ENCODE assay signal across 8 mouse cellular contexts in the genomic region with DNA sequence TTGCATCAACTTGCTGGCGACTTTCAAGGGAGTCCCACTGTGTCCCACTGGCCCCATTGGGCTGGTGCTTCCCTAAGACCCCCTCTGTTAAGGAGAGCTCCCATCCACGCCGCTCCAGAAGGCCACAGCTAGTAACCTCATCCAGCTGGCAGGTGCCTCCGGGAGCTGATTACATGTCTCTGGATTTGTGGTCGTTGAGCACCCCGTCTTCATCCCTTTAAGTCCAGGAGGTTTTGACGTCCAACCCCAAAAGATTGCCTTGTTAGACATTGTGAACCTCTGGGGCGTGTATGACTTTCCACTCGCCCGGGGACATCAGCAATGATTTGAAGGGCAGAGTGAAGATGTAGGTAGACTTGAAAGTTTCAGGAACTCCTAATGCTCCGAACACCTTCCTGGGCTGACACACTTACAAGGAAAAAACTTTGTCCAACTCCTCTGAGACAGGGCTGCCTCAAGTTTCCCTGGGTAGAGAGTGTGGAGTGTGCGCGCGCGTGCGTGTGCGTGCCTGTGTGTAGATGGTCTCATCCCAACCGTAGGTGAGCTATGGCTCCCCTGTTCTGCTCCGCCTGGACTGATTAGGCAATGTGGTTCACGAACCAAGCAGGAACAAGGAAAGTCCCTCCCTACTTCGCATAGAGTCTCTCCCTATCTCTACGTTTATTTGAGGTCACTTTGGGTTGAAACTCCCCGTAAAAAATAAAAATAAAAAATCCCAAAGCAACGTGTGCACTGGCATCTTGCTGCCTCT. TPM values are rescaled to one million over a fixed set of nuclear protein-coding genes. Genes with fewer than 3 reads are reported as not detected.
DNase-seq lines count a peak whose midpoint lies in the region; ATAC-seq lines count a peak whose summit lies in the region.

No protein-coding gene starts in this region.

- peaks cover 50% of the 10 kb centered on the region for H3K4me1 ChIP-seq in heart, embryonic 10.5 days
- H3K4me1 ChIP-seq in brown adipose tissue, adult 24 weeks (ENCODE audit: control insufficient read depth, insufficient read depth, insufficient read length, low read length), result peaks cover 11% of the 10 kb centered on the region
- peaks cover 17% of the 10 kb centered on the region for H3K4me1 ChIP-seq in hindbrain, embryonic 14.5 days (replicated peaks; ENCODE audit: control insufficient read depth, insufficient read depth, low read length)
- H3K4me1 ChIP-seq in liver, embryonic 16.5 days (ENCODE audit: control insufficient read depth, low read depth, low read length), result peaks cover 13% of the 10 kb centered on the region

- H3K9me3 ChIP-seq in heart, embryonic 10.5 days, result no peaks in the 10 kb centered on the region
- no peaks in the 10 kb centered on the region for H3K9me3 ChIP-seq in hindbrain, embryonic 14.5 days (ENCODE audit: control insufficient read depth, low read length)
- H3K9me3 ChIP-seq in liver, embryonic 16.5 days (replicated peaks; ENCODE audit: control insufficient read depth, low read length), result no peaks in the 10 kb centered on the region

- H3K27me3 ChIP-seq in heart, embryonic 10.5 days (ENCODE audit: insufficient read depth, poor library complexity, severe bottlenecking), result peaks cover 84% of the 10 kb centered on the region
- peaks cover 77% of the 10 kb centered on the region for H3K27me3 ChIP-seq in hindbrain, embryonic 14.5 days (ENCODE audit: control insufficient read depth, insufficient read depth, low read length)
- H3K27me3 ChIP-seq in liver, embryonic 16.5 days (ENCODE audit: control insufficient read depth, insufficient read depth, low read depth, low read length), result peaks cover 93% of the 10 kb centered on the region

- H3K4me3 ChIP-seq in heart, embryonic 10.5 days, result peak overlapping the region; percentile 72
- peak overlapping the region; percentile 76; the same call in 1 of the 2 replicates for H3K4me3 ChIP-seq in brown adipose tissue, adult 24 weeks (ENCODE audit: insufficient read depth, low read depth, low read length)
- H3K4me3 ChIP-seq in hindbrain, embryonic 14.5 days (replicated peaks; ENCODE audit: low read length), result peak overlapping the region; percentile 27; the same call in 1 of the 2 replicates
- peak overlapping the region; percentile 51 for H3K4me3 ChIP-seq in liver, embryonic 16.5 days (ENCODE audit: low read depth, low read length)

- H3K36me3 ChIP-seq in heart, embryonic 10.5 days, result peaks cover 8% of the 10 kb centered on the region
- no peaks in the 10 kb centered on the region for H3K36me3 ChIP-seq in hindbrain, embryonic 14.5 days (replicated peaks; ENCODE audit: control insufficient read depth, insufficient read depth)
- H3K36me3 ChIP-seq in liver, embryonic 16.5 days (ENCODE audit: control insufficient read depth, insufficient read depth), result no peaks in the 10 kb centered on the region

- 9% methylated on average over 24 of the region's 24 CpGs for WGBS in heart, embryonic 10.5 days
- 6% methylated on average over 24 of the region's 24 CpGs for WGBS in hindbrain, embryonic 14.5 days
- WGBS in liver, embryonic 16.5 days (ENCODE audit: insufficient replicate concordance), result 5% methylated on average over 24 of the region's 24 CpGs

- H3K4me2 ChIP-seq in hindbrain, embryonic 14.5 days (replicated peaks), result peak overlapping the region; percentile 61
- peak overlapping the region; percentile 77 for H3K4me2 ChIP-seq in liver, embryonic 16.5 days (ENCODE audit: low read depth, low read length)

- peak overlapping the region; percentile 83 for H3K27ac ChIP-seq in heart, embryonic 10.5 days
- H3K27ac ChIP-seq in brown adipose tissue, adult 24 weeks (replicated peaks; ENCODE audit: low read depth, low read length), result no peak overlapping the region
- H3K27ac ChIP-seq in hindbrain, embryonic 14.5 days, result no peak overlapping the region
- no peak overlapping the region for H3K27ac ChIP-seq in liver, embryonic 16.5 days (ENCODE audit: low read length)

- DNase-seq in heart, embryonic 10.5 days (ENCODE audit: low spot score), result no peak
- no peak for DNase-seq in heart, adult 8-10 months (ENCODE audit: low spot score)
- DNase-seq in hindbrain, embryonic 14.5 days (ENCODE audit: low spot score), result no peak
- no peak for DNase-seq in spleen, postnatal 14 days (ENCODE audit: low spot score in 2 of 2)
- no peak for DNase-seq in frontal cortex, postnatal 25 days (ENCODE audit: low spot score in 2 of 2)

- ATAC-seq in hindbrain, embryonic 14.5 days (ENCODE audit: low FRiP score), result no peak
- no peak for ATAC-seq in liver, embryonic 16.5 days (ENCODE audit: low read depth)
- no peak for ATAC-seq in inflammation-experienced regulatory T-cells, adult 6 months

- H3K9ac ChIP-seq in hindbrain, embryonic 14.5 days, result no peak overlapping the region
- H3K9ac ChIP-seq in liver, embryonic 16.5 days (ENCODE audit: low read depth, low read length), result no peak overlapping the region

RNA-seq across cellular contexts. Expression of a gene that starts 7.4 kb away (rescaled TPM):
- polyA plus RNA-seq in heart, embryonic 10.5 days (2016; fragmentation: Nextera tagmentation; extraction: Ambion mirVana), result not detected in 2 replicates
- not detected for total RNA-seq in heart, adult 8-10 months (2022)
- polyA plus RNA-seq in brown adipose tissue, adult 24 weeks (2012; ENCODE audit: insufficient read depth, insufficient read length, missing spikeins), result not detected in 2 replicates
- polyA plus RNA-seq in hindbrain, embryonic 14.5 days (2014; fragmentation: Nextera tagmentation; extraction: Ambion mirVana), result not detected in 2 replicates
- polyA plus RNA-seq in liver, embryonic 16.5 days (2015; fragmentation: Nextera tagmentation; extraction: Ambion mirVana), result not detected in 2 replicates
- polyA plus RNA-seq in inflammation-experienced regulatory T-cells, adult 6 months (2017; shearing (Covaris generic)), result not detected

RNA-seq across cellular contexts. Expression of a gene that starts 10.4 kb away (rescaled TPM):
- 2.5 and 7.6 TPM in 2 replicates for polyA plus RNA-seq in heart, embryonic 10.5 days (2016; fragmentation: Nextera tagmentation; extraction: Ambion mirVana)
- total RNA-seq in heart, adult 8-10 months (2022), result 1 to 10 TPM; 4.1 to 6.6 (median 4.7) TPM
- polyA plus RNA-seq in brown adipose tissue, adult 24 weeks (2012; ENCODE audit: insufficient read depth, insufficient read length, missing spikeins), result 1.2 and 1.5 TPM in 2 replicates
- polyA plus RNA-seq in hindbrain, embryonic 14.5 days (2014; fragmentation: Nextera tagmentation; extraction: Ambion mirVana), result 2.3 and 2.8 TPM in 2 replicates
- polyA plus RNA-seq in liver, embryonic 16.5 days (2015; fragmentation: Nextera tagmentation; extraction: Ambion mirVana), result 0.18 and 0.26 TPM in 2 replicates
- polyA plus RNA-seq in inflammation-experienced regulatory T-cells, adult 6 months (2017; shearing (Covaris generic)), result not detected

RNA-seq across cellular contexts. Expression of a gene that starts 43.5 kb away (rescaled TPM):
- polyA plus RNA-seq in heart, embryonic 10.5 days (2016; fragmentation: Nextera tagmentation; extraction: Ambion mirVana), result 0.80 and 4.1 TPM in 2 replicates
- total RNA-seq in heart, adult 8-10 months (2022), result not detected
- polyA plus RNA-seq in brown adipose tissue, adult 24 weeks (2012; ENCODE audit: insufficient read depth, insufficient read length, missing spikeins), result not detected in 2 replicates
- polyA plus RNA-seq in hindbrain, embryonic 14.5 days (2014; fragmentation: Nextera tagmentation; extraction: Ambion mirVana), result 0.23 and 0.25 TPM in 2 replicates
- not detected in 2 replicates for polyA plus RNA-seq in liver, embryonic 16.5 days (2015; fragmentation: Nextera tagmentation; extraction: Ambion mirVana)
- not detected for polyA plus RNA-seq in inflammation-experienced regulatory T-cells, adult 6 months (2017; shearing (Covaris generic))
